Mouse (Mus musculus): ENCODE measurements around the gene Celf1.

The Celf1 gene

DNA sequence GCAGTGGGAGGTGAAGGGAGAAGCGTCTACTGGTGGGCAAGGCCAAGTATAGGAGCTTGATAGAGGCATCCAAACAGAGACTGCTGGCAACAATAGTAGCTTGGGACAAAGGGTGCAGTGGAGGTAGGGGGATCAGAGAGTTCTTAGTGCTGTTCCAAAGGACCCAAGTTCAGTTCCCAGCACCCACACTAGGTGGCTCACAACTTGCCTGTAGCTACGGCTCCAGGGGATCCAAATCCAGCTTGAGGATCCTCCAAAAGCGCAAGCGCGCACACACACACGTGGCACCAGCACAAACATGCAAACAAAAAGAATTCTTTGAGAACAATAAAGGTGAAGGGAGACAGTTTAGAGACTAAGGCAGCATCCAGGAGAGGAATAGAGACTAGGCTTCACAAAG lies 124.0 kb downstream of the Celf1 start:
- no peak for DNase-seq

DNA sequence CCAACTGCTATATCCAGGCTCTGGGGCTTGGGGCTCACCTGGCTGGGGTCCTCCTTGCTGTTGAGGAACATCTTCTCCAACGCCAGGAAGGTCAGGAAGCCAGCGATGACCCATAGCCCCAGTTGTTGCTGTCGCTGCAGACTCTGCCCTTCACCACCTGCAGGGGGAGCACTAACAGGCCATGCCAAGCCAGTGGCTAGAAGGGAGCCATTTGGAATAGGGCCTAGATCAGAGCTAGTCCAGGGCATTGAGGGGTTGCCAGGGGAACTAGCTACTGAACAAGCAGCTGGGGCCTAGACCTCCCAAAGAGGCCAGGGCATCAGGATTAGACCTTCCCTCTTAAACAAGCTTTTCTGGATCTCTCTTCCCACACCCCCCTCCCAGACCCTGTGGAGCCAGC lies 125.4 kb downstream of the Celf1 start:
- DNase-seq: peak; percentile 59 to 68

DNA sequence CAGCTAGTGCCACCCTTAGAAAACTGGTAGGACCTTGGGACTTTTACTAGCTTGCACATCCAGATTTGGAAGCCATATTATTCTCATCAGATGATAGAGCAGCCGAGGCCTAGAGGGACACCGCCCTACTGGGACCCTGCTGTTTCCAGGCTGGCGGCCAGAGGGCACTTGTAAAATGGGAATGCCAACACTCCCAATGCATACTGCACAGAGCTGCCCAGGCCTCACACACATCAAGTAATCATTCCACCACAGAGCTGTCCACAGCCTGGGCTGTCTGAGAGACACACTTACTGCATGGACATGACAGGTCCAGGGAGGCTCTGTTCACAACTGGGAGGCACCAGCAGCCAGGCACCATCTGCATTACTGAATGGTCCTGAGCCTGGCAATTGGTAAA lies 126.3 kb downstream of the Celf1 start:
- no peak for DNase-seq

DNA sequence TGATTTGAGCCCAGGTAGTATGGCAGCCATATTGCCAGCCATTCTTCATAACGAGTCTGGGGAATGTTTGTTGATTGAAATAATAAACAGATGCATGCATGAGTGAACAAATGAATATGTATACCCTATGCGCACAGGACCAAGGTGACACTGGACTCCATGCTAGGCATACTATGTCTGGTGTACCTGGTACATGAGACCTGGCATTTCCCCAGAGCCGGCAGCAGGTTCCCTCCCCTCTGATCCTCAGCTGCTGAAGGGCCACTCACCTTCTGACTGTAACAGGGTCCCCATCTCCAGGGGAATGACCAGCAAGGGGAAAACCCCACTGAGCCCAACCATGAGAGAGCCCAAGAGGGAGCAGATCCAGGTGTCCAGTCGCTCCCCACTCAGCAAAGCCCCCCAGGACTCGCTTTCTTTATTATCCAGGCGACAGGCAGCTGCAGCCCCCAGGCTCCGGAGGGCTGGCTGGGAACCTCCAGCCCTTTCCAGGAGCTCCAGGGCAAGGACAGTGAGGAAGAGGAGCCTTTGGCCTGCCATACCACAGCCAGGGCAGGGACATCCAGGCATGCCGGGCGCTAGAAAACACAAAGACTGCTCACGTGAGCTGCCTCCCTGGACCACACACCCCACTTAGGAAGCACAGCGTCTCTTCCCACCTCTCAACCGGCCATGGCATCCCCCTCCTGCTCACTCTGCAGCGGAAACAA lies 128.1 kb downstream of the Celf1 start:
- peak in 1 of 2 experiments; percentile 66 for DNase-seq

DNA sequence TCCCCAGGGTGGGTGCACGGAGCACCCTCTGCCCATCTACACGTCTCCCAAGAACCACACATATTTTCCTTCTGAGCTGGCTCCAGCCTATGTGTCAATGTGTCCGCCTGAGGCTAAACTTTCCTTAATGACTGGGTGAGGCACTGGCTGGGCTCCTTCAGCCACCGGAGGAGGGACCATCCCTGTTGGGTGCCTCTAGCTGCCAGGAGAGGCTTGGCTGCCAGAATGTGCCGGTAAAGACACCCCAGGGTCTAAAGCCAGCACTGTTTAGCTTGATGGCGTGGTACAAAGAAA lies 128.6 kb downstream of the Celf1 start:
- DNase-seq: no peak
